Mouse (Mus musculus) spleen, postnatal 14 days (tissue): ENCODE results near the gene Aqr.

Experiments used
- DNase-seq, 2 experiments: peaks; one replicate each; pipeline ENCODE4 v3.0.0; 2021 to 2022; ENCODE audit warnings: low spot score in 2 of 2

Aqr gene

DNA sequence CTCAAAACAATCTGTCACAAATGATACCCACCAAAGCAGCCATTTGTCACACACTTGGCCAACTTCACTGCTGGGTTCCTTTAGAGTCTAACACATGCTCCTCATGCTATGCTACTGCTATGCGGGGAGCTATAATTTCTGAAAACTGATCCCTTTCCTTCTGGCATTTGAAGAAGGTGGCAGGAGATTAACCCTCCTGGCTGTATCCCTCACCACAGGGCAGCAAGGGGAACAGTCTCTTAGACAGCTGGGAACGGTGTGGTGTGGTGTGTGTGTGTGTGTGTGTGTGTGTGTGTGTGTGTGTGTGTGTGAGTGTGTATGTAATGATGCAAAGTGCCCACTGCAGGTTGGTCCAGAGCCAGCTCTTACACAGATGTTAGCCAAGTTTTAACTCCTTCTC lies 51.0 kb downstream of the Aqr start:
- no peak for DNase-seq

DNA sequence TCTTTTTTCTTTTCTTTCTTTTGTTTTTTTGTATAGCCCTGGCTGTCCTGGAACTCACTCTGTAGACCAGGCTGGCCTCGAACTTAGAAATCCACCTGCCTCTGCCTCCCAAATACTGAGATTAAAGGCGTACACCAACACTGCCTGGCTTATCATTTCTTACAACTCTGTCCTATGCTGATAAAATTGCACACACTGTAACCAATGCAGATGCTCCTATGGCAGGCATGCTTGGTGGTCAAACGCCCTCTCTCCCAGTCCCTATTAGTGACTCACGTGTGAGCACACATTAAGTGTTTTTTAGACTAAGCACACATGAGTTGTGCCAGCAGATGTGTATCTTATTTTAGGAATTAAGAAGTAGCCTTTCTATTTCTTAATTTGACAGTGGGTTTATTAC lies 53.5 kb downstream of the Aqr start:
- DNase-seq: no peak

DNA sequence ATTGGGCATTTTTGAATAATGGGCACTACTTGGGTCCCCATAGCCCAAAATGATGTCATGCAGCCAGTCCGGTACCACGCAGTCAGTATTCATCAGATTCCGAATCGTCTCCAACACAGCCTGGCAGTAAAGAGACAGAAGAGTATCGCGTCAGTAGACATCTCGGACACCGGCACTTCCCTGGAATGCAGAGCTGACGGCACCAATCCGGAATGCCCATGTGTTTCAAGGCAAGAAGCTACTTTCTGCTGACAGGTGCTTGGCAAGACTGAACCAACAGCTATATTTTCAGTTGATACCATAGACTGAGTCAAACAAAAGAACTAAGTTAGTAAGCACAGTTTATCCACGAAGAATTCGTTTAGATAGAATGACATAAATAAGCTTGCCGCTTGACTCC lies 56.2 kb downstream of the Aqr start:
- no peak for DNase-seq

DNA sequence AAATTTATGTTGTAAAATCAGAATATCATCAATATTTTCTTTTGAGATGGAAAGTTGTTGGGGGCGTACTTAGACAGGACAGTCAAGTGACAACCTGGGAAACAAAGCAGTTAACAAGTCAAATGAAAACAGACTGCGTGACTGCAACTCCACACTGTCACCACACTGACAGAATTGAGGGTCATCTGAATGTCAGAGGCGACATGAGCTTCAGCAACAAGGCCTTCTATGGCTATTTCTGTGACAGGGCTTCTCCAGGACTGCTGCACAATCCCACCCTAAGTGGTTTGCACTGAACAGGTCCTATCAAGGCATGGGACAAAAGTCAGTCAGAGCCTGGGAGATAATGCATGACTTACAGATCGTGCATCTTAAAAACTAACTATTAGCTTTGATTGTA lies 63.5 kb downstream of the Aqr start:
- DNase-seq: no peak

DNA sequence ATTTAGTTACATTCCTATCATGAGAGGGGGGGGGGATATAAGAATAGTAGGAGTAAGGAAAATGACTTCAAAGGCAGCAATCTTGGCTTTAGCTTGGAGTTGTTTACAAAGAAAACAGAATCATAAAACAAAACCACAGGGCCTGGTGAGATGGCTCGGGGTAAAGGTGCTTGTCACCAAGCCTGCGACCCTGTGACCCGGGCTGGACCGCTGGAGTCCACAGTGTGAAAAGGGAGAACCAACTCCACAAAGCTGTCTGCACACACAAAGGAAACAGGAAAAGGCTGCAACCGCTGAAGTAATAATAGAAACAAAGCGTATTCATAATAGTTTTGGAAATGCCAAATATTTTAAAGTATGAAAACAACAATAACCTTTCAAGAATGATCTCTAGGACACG lies 67.4 kb downstream of the Aqr start:
- no peak for DNase-seq

DNA sequence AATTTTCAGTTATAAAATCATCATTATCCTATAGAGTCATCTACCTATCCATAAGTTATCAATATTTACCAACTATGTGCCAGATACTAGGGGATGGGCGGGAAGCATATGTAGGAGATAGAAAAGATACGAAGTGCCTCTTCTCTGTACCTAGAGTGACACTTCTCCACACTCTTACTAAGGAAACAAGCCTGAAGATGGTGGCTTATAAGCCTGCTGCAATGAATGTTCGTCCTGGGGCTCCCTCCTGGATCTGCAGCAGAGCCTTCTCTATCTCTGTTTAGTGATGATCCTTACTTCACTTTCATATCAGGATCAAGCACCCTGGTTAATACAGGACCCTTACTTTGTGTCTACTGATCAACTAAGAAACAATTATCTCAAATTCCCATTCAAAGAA lies 69.2 kb downstream of the Aqr start:
- no peak for DNase-seq

DNA sequence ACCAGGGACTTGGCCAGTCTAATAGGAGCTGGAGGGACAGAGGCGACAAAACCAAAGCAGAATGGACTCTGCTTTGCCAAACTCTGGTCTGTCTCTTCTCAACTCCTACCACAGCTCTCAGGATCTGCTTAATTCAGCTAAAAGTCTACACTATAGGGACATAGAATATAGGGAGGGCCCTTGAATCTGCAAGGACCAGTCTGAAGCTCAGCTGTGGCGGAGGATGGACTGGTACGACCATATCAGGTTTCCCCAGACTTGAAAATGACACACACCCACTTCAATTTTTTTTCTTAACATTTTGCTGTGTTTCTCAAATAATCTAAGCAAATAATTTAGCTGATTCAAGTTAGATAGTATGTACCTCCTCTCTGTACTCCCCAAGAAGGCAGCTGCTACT lies 69.6 kb downstream of the Aqr start:
- DNase-seq: no peak

DNA sequence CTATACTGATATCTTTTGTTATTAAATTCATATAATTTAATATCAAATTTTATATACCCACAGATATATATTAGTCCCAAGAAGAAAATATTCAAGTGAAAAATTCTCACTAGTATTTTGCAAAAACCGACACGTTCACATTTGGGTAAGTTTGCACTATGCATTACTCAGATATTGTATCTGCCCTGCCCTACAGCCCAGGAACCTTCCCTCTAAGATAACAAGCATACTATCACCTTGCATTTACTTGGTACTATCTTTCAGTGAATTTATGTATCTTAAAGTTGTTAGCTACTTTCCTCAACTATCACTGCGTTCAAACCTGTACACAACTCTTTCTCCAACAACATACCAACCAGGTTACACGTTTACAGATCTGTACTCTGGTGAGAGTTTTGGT lies 71.3 kb downstream of the Aqr start:
- DNase-seq: no peak

DNA sequence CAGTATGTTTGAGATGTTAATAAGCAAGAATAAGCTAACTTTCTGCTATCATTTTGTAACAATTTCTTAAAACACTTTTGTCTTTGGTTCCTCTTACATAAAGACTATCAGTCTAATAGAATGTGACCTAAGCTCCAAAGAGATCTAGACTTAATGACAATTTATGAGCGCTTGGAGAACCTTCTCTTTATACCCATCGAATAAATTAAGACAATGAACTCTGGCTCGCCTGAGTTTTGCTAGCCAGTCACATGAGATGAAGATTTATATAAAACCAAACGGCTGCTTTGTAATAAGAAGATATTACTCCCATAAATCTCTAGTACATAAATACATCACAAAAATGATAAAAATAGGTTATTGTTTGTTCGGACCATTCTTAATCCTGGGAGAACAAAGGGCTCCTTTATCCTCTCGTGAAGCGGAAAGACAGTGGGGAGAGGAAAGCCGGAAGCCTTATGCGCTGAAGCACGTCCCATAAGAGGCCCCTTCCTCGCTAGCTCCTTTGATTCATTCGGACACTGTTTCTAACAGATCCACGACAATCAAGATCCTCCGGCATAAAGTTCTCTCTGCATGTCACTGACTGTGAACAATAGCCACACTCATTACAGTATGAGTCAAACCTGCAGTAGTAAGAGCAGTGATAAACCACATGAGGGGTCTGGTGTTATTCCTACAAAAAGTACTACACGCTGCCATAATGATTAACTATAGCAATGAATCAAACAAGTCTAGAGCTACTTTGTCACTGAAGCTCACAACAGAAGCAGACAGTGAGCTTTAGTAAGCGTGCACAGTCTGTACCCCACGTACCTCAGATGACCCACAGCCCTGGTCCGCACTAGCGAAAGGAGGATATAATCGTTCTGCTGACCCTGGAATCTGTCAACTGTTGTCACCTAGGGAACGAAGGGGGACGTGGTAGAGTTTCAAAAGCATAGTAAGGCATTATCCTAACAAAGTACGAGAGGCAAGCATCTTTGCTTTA lies 79.2 kb downstream of the Aqr start:
- no peak for DNase-seq

DNA sequence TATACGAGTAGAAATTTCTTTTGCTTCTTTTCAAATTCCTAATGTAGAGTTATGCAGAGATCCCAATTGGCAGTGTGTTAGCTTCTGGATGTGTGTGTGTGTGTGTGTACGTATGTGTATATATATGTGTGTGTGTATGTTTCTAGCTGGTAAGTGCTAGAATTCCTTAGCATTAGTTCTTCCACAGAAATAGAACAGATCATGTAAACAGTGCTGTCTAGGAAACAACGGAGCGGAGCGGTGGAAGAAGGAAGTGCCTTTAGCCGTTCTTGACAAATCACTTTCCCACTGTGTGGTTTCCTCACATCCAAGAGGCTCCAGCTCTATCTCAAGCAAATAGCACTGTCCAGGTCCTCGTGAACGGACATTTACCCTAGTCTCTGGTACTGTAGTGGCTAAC lies 80.4 kb downstream of the Aqr start:
- no peak for DNase-seq

DNA sequence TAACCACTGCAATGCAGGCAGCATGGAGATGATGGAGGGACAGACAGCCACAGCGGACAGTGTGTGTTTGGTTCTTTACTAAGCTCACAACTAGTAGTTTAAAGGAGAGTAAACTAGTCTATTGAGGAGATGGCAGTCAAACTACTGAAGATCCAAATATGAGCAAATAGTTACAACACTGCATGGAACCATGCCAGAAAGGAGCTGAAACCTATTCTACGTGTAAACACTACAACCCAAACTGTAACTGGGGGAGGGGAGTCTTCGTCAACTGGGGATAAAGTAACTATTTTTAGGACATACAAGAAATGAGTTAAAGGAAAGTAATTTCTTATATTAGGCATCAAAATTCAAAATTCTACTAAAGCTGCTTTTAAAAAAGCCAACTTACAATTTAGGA lies 84.4 kb downstream of the Aqr start:
- DNase-seq: no peak

DNA sequence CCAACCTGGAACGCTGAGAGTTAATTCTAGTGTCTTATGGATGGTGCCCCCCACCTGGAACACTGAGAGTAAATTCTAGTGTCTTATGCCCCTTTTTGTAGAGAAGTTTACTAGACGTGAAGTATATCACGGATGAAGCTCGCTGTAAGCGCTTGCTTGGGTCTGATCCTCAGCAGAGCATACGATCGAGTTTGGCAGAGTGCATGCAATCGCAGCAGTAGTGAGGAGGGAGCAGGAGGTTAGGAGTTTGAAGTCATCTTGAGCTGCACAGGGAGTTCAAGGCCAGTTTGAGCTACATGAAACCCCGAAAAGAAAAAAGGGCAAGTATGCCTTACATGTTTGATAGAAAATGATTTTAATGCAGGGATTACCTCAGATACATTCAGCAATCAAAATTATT lies 86.0 kb downstream of the Aqr start:
- no peak for DNase-seq

DNA sequence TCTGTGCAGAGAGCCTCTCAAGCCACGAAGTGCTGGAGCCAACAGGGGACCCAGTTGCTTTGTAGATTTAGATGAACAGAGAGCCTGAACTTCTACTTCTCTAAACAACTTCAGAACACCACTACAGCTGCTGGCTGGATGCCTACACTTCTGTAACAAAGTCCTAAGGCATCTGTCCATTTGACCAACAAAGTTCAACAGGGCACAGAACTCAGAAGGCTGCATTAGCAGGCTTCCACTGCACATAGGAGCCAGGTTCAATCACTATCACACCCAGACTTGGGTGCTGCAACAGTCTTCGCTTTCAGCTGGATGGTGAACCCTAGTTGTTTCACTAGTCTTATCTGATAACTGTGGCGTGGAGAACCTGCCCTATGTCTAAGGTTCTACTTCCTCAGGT lies 87.0 kb downstream of the Aqr start:
- no peak for DNase-seq

DNA sequence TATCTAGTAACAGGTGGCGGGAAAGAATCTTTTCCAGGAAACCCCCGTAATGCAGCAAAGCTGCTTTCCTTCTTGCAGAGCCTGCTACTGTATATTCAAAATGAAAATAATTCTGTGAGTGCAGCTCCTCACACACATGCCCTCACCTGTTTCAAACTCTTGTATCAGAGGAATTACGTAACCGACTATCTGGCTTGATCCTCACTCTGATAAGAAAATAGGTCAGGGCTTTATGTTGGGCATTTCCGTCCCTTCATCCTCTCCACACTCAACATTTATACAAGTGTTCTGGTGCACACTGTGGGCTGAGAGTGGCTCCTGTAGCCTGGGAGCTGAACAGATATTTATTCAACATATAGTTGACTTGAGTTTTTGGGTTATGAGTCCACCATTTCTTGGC lies 87.7 kb downstream of the Aqr start:
- DNase-seq: no peak

DNA sequence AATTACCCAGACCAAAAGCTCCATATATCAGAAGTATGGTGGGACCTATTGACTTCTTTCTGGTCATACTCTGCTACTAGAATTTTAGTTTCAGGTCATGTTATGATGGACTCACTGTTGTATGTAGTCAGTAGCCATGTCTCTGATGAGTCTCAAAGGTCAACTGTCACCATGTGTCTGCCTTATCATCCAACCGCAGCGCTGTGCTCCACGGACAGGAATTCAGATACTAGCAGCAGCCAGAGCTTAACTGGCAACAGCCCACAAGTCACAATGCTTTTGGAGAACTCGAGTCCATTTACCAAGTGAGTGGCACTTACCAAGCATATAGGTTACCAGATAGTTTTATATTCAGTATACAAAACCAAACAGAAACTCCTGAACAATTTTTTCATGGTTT lies 89.2 kb downstream of the Aqr start:
- no peak for DNase-seq

DNA sequence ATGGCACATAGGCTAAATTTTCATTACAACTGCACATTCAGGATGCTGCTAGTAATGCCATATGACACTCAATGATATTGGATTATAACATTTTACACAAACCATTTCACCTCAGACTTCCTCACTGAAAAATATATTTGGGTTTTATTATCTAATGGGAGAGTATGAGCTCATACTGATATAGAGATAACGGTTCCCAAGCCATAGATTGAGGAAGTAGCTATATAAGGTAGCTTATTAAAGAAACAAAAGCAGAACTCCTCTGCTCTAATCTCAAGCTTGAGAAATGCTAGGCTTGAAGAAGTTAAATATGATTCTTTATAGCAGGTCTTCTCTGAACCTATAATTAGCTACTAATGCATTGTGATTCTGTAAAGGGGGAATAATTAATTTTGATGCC lies 90.3 kb downstream of the Aqr start:
- no peak for DNase-seq

DNA sequence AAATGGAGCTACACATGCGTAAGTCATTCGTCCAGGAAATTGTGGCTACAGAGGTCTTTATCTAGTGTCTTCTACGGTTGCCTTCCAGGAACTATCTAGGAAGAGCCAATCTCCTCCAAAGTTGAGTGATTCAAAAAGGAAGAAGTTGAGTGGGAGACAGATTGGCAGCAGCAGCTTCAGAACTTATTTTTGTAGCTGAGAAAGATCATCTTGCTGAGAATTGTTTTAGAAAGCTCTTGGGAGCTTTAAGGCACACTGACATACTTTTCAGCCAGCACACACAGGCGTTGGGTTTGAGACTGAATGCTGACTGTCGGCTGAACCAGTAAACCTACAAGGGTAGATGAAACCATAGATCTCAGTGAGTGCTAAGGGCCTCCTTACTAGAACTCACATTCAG lies 91.5 kb downstream of the Aqr start:
- DNase-seq: no peak

DNA sequence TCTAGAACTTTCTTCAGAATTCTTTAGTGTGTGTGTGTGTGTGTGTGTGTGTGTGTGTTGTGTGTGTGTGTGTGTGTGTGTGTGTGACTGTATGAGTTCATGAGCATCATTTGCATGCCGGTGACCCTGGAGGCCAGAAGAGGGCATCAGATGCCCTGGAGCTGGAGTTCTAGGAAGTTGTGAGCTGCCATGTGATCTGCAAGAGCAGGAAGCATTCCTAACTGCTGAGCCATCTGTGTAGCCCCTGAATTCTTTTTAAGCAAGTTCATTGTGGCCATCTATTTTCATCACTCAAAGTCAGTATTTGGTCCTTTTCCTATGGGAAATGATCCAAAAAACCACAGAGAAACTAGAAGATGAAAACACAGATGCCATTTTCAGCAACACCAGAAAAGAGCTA lies 92.1 kb downstream of the Aqr start:
- DNase-seq: no peak

DNA sequence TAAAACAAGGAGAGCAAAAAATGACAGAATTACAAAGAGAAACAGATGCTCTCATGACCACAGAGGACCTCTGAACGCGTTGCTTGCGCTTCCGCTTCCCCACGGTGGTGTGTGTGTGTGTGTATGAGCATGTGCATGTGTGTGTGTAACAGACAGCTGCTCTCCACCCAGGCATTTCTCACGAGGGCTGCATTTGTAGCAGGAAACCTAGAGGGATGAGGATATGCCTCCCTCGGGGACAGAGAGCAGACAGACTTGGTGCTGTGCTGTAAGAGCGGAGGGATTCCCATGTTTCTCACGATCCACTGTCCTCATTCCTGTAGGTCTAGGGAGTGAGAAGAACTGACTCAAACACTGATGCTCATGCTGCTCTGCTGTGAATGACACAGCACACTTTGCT lies 93.2 kb downstream of the Aqr start:
- no peak for DNase-seq

DNA sequence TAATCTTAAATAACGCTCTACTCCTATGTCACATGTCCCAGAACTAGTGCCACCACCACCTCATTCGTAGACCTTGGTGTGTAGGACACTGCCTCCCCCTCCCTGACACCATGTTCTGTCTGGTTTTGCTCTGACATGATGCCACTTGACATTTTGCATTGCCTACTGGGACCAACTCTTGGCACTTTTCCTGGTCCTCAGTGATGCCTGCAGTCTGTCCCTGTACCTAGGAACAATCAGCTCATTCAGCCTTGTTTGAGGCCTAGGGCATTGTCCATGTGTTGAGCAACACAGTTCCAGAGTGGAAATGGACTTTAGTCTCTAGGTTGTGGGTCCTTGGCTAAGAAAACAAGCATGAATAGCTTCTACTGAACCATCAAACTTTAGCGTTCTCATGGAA lies 97.0 kb downstream of the Aqr start:
- DNase-seq: no peak

DNA sequence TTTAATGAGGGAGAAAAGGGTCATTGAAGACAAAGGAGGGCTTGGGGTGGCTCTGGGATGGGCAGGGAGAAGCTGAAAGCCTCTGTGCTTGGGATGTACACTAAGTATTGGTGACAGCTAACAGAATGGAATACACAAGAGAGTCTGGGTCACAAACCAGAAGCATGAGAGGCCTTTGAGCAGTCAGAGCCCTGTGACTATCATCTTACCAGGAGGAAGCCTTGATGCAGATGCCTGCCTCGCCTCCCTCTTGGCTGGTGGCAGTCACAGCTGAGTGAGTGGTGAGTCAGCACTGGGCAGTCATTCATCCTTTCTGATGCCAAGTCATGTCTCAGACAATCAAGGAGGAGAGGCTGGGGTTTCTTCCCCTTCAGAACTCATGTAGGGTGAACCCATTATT lies 99.6 kb downstream of the Aqr start:
- no peak for DNase-seq

DNA sequence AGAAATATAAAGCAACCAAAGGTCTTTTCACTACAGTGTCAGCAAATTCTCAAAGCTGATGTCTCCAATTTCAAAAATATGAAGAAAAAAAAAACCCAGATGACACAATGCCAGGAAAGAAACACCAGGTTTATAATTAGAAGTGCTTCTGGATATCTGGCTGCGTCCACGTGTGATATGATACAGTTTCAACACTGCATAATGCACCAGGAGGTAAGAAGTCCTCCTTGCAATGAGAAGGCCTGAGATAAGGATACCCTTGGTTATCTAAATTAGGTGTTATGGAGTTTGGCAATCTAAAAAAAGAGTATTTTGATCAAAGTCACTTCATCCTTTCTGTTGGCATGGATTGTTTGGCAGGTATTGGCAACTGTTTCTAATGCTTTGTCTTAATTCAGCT lies 114.9 kb downstream of the Aqr start:
- no peak for DNase-seq

DNA sequence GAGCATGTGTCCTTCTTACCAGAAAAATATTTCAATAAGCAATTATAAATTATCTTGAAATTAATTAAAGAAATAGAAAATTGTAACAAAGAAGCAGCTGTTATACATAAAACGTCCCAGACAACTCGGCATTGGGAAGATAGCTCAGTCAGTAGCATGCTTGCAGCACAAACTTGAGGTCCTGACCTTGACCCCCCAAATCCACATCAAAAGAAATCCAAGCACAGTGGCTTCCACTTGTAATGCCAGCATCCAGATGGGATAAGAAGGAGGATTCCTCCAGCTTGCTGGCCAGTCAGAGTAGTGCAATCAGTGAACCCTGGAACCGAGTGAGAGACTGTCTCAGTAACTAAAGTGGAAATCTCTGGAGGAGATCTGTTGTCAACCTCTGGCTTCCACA lies 120.6 kb downstream of the Aqr start:
- no peak for DNase-seq

DNA sequence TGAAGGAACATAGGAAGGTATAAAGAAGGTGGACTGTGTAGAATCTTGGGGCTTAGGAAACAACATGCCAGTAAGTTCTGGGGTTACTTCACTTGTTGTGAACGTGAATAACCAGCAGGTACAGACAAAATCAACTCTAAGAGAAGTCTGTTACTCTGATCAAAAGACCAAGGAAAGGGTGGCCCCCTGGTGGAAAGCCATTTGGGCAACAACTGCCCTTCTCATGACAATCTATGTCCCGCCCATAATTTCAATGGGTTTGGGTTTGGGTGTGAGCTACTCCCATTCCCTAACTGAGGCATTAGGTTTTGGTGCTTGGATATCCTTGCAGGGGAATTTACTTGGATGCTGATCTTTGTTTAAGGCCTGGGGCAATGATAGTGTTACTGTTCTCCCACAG lies 122.8 kb downstream of the Aqr start:
- no peak for DNase-seq
